Mouse (Mus musculus): ENCODE measurements at regions not wholly inside any gene's neighbourhood (a gene's known extent, or its start where the extent isn't known, plus 50 kb on each side); places are given as distances from the start of the nearest gene placed in this dataset.

GRCm38 (mm10) chr8:26308121-26308641 lies 188.8 kb downstream of the Gm45692 start:
- TF ChIP-seq POLR2A (IDR thresholded peaks at IDR 0.05; ENCODE audit: insufficient read depth, low read length) (no peak), CTCF (IDR thresholded peaks at IDR 0.05; ENCODE audit: low read depth, low read length) (no peak), EP300 (IDR thresholded peaks at IDR 0.05; ENCODE audit: insufficient read depth, low read depth, low read length) (no peak)
